Mouse (Mus musculus) kidney, postnatal 0 days (tissue): Measurements from ENCODE around the gene Dhx58. TPM values are rescaled to one million over a fixed set of nuclear protein-coding genes. Genes with fewer than 3 reads are reported as not detected.

Experiments used
- ATAC-seq: fragments of 200-750 bp; cut with Nextera tagmentation; replicated peaks from 2 replicates; pipeline ENCODE4 v1.8.0; 2017; ENCODE audit warnings: low read depth, moderate number of reproducible peaks, moderate TSS enrichment, moderate library complexity; ENCODE audit not compliant: low FRiP score
- DNase-seq: peaks from one replicate; pipeline ENCODE4 v3.0.0-alpha.2; 2016; ENCODE audit warnings: low spot score
- H3K27ac ChIP-seq: fragments of 300-500 bp; sonication (generic); 2 replicates; pipeline ENCODE4 v1.5.1; 2014; ENCODE audit warnings: mild to moderate bottlenecking
- H3K27me3 ChIP-seq: fragments of 300-500 bp; sonication (generic); 2 replicates; pipeline ENCODE4 v1.6.1; 2014; ENCODE audit warnings: low read length, mixed read lengths; ENCODE audit not compliant: insufficient read depth
- H3K36me3 ChIP-seq: fragments of 300-500 bp; sonication (generic); 2 replicates; pipeline ENCODE4 v1.6.1; 2014; ENCODE audit warnings: low read length, mixed read lengths; ENCODE audit not compliant: insufficient read depth
- H3K4me1 ChIP-seq: fragments of 300-500 bp; sonication (generic); replicated peaks from 2 replicates; pipeline ENCODE4 v1.6.1; 2014; ENCODE audit warnings: antibody characterized with exemption, low read length, mixed read lengths; ENCODE audit not compliant: insufficient read depth
- H3K4me2 ChIP-seq: fragments of 300-500 bp; sonication (generic); 2 replicates; pipeline ENCODE4 v1.6.1; 2014; ENCODE audit warnings: mild to moderate bottlenecking, low read length, moderate library complexity, mixed read lengths
- H3K4me3 ChIP-seq: fragments of 300-500 bp; sonication (generic); replicated peaks from 2 replicates; pipeline ENCODE4 v1.5.1; 2014; ENCODE audit warnings: low read depth, low read length
- H3K9ac ChIP-seq: fragments of 300-500 bp; sonication (generic); 2 replicates; pipeline ENCODE4 v1.6.1; 2014; ENCODE audit warnings: low read depth, low read length
- H3K9me3 ChIP-seq: fragments of 300-500 bp; sonication (generic); replicated peaks from 2 replicates; pipeline ENCODE4 v1.6.1; 2016; ENCODE audit warnings: low read length, inconsistent platforms, mixed read lengths
- CTCF ChIP-seq: IDR thresholded peaks from 2 replicates; pipeline ENCODE4 v1.5.1; 2016; ENCODE audit warnings: antibody characterized with exemption, low read depth, mild to moderate bottlenecking, moderate library complexity
- WGBS: fragments of 180-500 bp; shearing (Covaris S2); extraction: QIAGEN DNeasy Blood & Tissue Kit; methylation state at CpG from one replicate; pipeline ENCODE4 v1.1.7; 2014; 5-methylcytosine and 5-hydroxymethylcytosine counted together
- polyA plus RNA-seq: library from polyadenylated mRNA; unstranded; fragments of >200 nt; fragmentation: Nextera tagmentation; extraction: Ambion mirVana; gene quantifications from 2 replicates; pipeline ENCODE4 v1.2.1, GENCODE M21; 2015

The Dhx58 gene
- polyA plus RNA-seq, 1 experiment from 2014 or later = 3.3 TPM

- no peaks in the 10 kb centered on the region for H3K36me3 ChIP-seq
- ATAC-seq = no peak; the same call in 1 of the 2 replicates
- no peak for DNase-seq
- H3K4me3 ChIP-seq = no peak overlapping the region
- H3K27ac ChIP-seq = no peak overlapping the region
- no peak overlapping the region for H3K9ac ChIP-seq
- H3K9me3 ChIP-seq = no peaks in the 10 kb centered on the region
- no peak overlapping the region for H3K4me2 ChIP-seq
- peaks cover 9% of the 10 kb centered on the region; the same call in 1 of the 2 replicates for H3K4me1 ChIP-seq
- no peaks in the 10 kb centered on the region for H3K27me3 ChIP-seq
- TF ChIP-seq CTCF = no peak
- 79% methylated on average over 3 of the region's 3 CpGs for WGBS
Measured at GRCm38 (mm10) chr11:100727201-100727600, 23.1 kb upstream of the Dhx58 start.

- no peaks in the 10 kb centered on the region for H3K36me3 ChIP-seq
- no peak for ATAC-seq
- WGBS = 34% methylated on average over 5 of the region's 5 CpGs
- peak overlapping the region; percentile 62 for H3K27ac ChIP-seq
- H3K9ac ChIP-seq = no peak overlapping the region
- H3K4me2 ChIP-seq = no peak overlapping the region
- peak; percentile 59 for DNase-seq
- H3K4me1 ChIP-seq = peaks cover 15% of the 10 kb centered on the region; the same call in 1 of the 2 replicates
- TF ChIP-seq CTCF = no peak
- no peak overlapping the region for H3K4me3 ChIP-seq
- H3K9me3 ChIP-seq = no peaks in the 10 kb centered on the region
- no peaks in the 10 kb centered on the region for H3K27me3 ChIP-seq
Measured at GRCm38 (mm10) chr11:100724919-100725512, 20.9 kb upstream of the Dhx58 start.

GRCm38 (mm10) chr11:100722493-100723028 lies 18.5 kb upstream of the Dhx58 start:
- no peaks in the 10 kb centered on the region for H3K27me3 ChIP-seq
- H3K4me3 ChIP-seq = no peak overlapping the region
- ATAC-seq (no peak), DNase-seq (no peak)
- H3K9me3 ChIP-seq = no peaks in the 10 kb centered on the region
- H3K9ac ChIP-seq = no peak overlapping the region
- peaks cover 12% of the 10 kb centered on the region for H3K36me3 ChIP-seq
- peak overlapping the region; percentile 70 for H3K27ac ChIP-seq
- H3K4me2 ChIP-seq = no peak overlapping the region
- WGBS = 39% methylated on average over 2 of the region's 2 CpGs
- no peak for TF ChIP-seq CTCF
- peaks cover 15% of the 10 kb centered on the region; the same call in 1 of the 2 replicates for H3K4me1 ChIP-seq

- ATAC-seq (no peak), DNase-seq (no peak)
- TF ChIP-seq CTCF = no peak
- no peak overlapping the region for H3K9ac ChIP-seq
- 66% methylated on average over 8 of the region's 8 CpGs for WGBS
- peaks cover 15% of the 10 kb centered on the region; the same call in 1 of the 2 replicates for H3K4me1 ChIP-seq
- no peaks in the 10 kb centered on the region for H3K27me3 ChIP-seq
- H3K27ac ChIP-seq = peak overlapping the region; percentile 70
- no peaks in the 10 kb centered on the region for H3K9me3 ChIP-seq
- H3K36me3 ChIP-seq = peaks cover 16% of the 10 kb centered on the region
- H3K4me2 ChIP-seq = no peak overlapping the region
- H3K4me3 ChIP-seq = no peak overlapping the region
Measured at GRCm38 (mm10) chr11:100721776-100722492, 17.9 kb upstream of the Dhx58 start.

GRCm38 (mm10) chr11:100721254-100721653 lies 17.2 kb upstream of the Dhx58 start:
- Histone ChIP-seq H3K4me3 (no peak overlapping the region), H3K36me3 (peaks cover 18% of the 10 kb centered on the region), H3K27me3 (no peaks in the 10 kb centered on the region), H3K4me1 (peaks cover 15% of the 10 kb centered on the region; the same call in 1 of the 2 replicates), H3K27ac (peak overlapping the region; percentile 70), H3K9me3 (no peaks in the 10 kb centered on the region), H3K9ac (no peak overlapping the region), H3K4me2 (no peak overlapping the region)
- DNase-seq = peak; percentile 33
- no peak for TF ChIP-seq CTCF
- no peak for ATAC-seq
- WGBS = 64% methylated on average over 4 of the region's 4 CpGs

GRCm38 (mm10) chr11:100720345-100720744 lies 16.3 kb upstream of the Dhx58 start:
- H3K27ac ChIP-seq = 0 out of 2 replicates have a peak overlapping the region, but pooled peaks have one; percentile 70
- H3K4me2 ChIP-seq = no peak overlapping the region
- no peak overlapping the region for H3K9ac ChIP-seq
- H3K4me1 ChIP-seq = peaks cover 14% of the 10 kb centered on the region; the same call in 1 of the 2 replicates
- ATAC-seq (no peak), DNase-seq (no peak)
- H3K4me3 ChIP-seq = no peak overlapping the region
- TF ChIP-seq CTCF = no peak
- 70% methylated on average over 5 of the region's 5 CpGs for WGBS
- H3K36me3 ChIP-seq = peaks cover 27% of the 10 kb centered on the region
- H3K27me3 ChIP-seq = no peaks in the 10 kb centered on the region
- no peaks in the 10 kb centered on the region for H3K9me3 ChIP-seq
